Mouse (Mus musculus): ENCODE results near the gene Slf2. TPM values are rescaled to one million over a fixed set of nuclear protein-coding genes. Genes with fewer than 3 reads are reported as not detected.

Gene Slf2
- polyA plus RNA-seq, 1 experiment from 2014 or later: 7.5 TPM

- peak; percentile 82 for DNase-seq
- WGBS (ENCODE audit: insufficient replicate concordance): 21% methylated on average over 8 of the region's 8 CpGs
- peak; percentile 60 for ATAC-seq
Measured at GRCm38 (mm10) chr19:45030111-45030510, 99.2 kb downstream of the Slf2 start.

GRCm38 (mm10) chr19:45030746-45031693, 100.1 kb downstream of the Slf2 start:
- no peak overlapping the region for H3K27ac ChIP-seq (ENCODE audit: low read depth)
- peak; percentile 75 for DNase-seq
- TF ChIP-seq CTCF (IDR thresholded peaks at IDR 0.05; ENCODE audit: low read depth) (peak; percentile 92), EP300 (IDR thresholded peaks at IDR 0.05; ENCODE audit: low read depth) (no peak)
- peak overlapping the region; percentile 9; the same call in 1 of the 2 replicates for H3K4me3 ChIP-seq (ENCODE audit: low read depth, low read length)
- H3K9me3 ChIP-seq (ENCODE audit: low read length): no peaks in the 10 kb centered on the region
- peaks cover 6% of the 10 kb centered on the region; the same call in 1 of the 2 replicates for H3K4me1 ChIP-seq (ENCODE audit: insufficient read depth)
- WGBS (ENCODE audit: insufficient replicate concordance): 41% methylated on average over 20 of the region's 20 CpGs
- peak; percentile 18; the same call in 1 of the 2 replicates for ATAC-seq
- H3K4me2 ChIP-seq (ENCODE audit: low read depth, low read length): peak overlapping the region; percentile 62
- no peaks in the 10 kb centered on the region for H3K27me3 ChIP-seq (ENCODE audit: insufficient read depth, low read length)
- no peaks in the 10 kb centered on the region for H3K36me3 ChIP-seq (replicated peaks; ENCODE audit: insufficient read depth, low read length)
- no peak overlapping the region for H3K9ac ChIP-seq (replicated peaks)

More at GRCm38 (mm10) chr19:45030111-45030510, 99.2 kb downstream of the Slf2 start:
- H3K9ac ChIP-seq (replicated peaks): no peak overlapping the region
- peak; percentile 93 for TF ChIP-seq CTCF (IDR thresholded peaks at IDR 0.05; ENCODE audit: low read depth)
- TF ChIP-seq EP300 (IDR thresholded peaks at IDR 0.05; ENCODE audit: low read depth): no peak
- no peak overlapping the region for H3K4me3 ChIP-seq (ENCODE audit: low read depth, low read length)
- H3K4me1 ChIP-seq (ENCODE audit: insufficient read depth): peaks cover 6% of the 10 kb centered on the region; the same call in 1 of the 2 replicates
- H3K9me3 ChIP-seq (ENCODE audit: low read length): no peaks in the 10 kb centered on the region
- H3K4me2 ChIP-seq (ENCODE audit: low read depth, low read length): peak overlapping the region; percentile 62; the same call in 1 of the 2 replicates
- H3K27me3 ChIP-seq (ENCODE audit: insufficient read depth, low read length): no peaks in the 10 kb centered on the region
- H3K36me3 ChIP-seq (replicated peaks; ENCODE audit: insufficient read depth, low read length): 0 out of 2 replicates have a peak, but pooled peaks cover 5% of the 10 kb centered on the region
- H3K27ac ChIP-seq (ENCODE audit: low read depth): no peak overlapping the region

- Histone ChIP-seq H3K4me1 (ENCODE audit: insufficient read depth) (peaks cover 6% of the 10 kb centered on the region; the same call in 1 of the 2 replicates), H3K36me3 (replicated peaks; ENCODE audit: insufficient read depth, low read length) (no peaks in the 10 kb centered on the region), H3K27me3 (ENCODE audit: insufficient read depth, low read length) (no peaks in the 10 kb centered on the region), H3K4me2 (ENCODE audit: low read depth, low read length) (no peak overlapping the region), H3K9me3 (ENCODE audit: low read length) (no peaks in the 10 kb centered on the region), H3K9ac (replicated peaks) (no peak overlapping the region), H3K27ac (ENCODE audit: low read depth) (no peak overlapping the region), H3K4me3 (ENCODE audit: low read depth, low read length) (no peak overlapping the region)
- TF ChIP-seq EP300 (IDR thresholded peaks at IDR 0.05; ENCODE audit: low read depth): no peak
- TF ChIP-seq CTCF (IDR thresholded peaks at IDR 0.05; ENCODE audit: low read depth): peak; percentile 87
- ATAC-seq: peak; percentile 67
- DNase-seq: peak; percentile 82
- 23% methylated on average over 4 of the region's 4 CpGs for WGBS (ENCODE audit: insufficient replicate concordance)
Measured at GRCm38 (mm10) chr19:45031780-45032179, 100.8 kb downstream of the Slf2 start.

Other genes with a start within 250 kb of the Slf2 start
- gene Pax2, start 175.1 kb upstream of the Slf2 start, polyA plus RNA-seq (2015; fragmentation: Nextera tagmentation; extraction: Ambion mirVana): not detected in 2 replicates
- 9.3 and 11.3 TPM in 2 replicates for gene Sema4g, start 58.0 kb downstream of the Slf2 start, polyA plus RNA-seq (2015; fragmentation: Nextera tagmentation; extraction: Ambion mirVana)
- gene Twnk, start 74.5 kb downstream of the Slf2 start, polyA plus RNA-seq (2015; fragmentation: Nextera tagmentation; extraction: Ambion mirVana): 9.9 and 10.6 TPM in 2 replicates
- 43.6 and 43.8 TPM in 2 replicates for gene Mrpl43, start 75.3 kb downstream of the Slf2 start, polyA plus RNA-seq (2015; fragmentation: Nextera tagmentation; extraction: Ambion mirVana)
- 5.7 and 7.2 TPM in 2 replicates for gene Lzts2, start 83.3 kb downstream of the Slf2 start, polyA plus RNA-seq (2015; fragmentation: Nextera tagmentation; extraction: Ambion mirVana)
- gene Pdzd7, start 114.6 kb downstream of the Slf2 start, polyA plus RNA-seq (2015; fragmentation: Nextera tagmentation; extraction: Ambion mirVana): not detected in 2 replicates
- 2.5 and 2.8 TPM in 2 replicates for gene Sfxn3, start 116.4 kb downstream of the Slf2 start, polyA plus RNA-seq (2015; fragmentation: Nextera tagmentation; extraction: Ambion mirVana)
- gene Kazald1, start 144.1 kb downstream of the Slf2 start, polyA plus RNA-seq (2015; fragmentation: Nextera tagmentation; extraction: Ambion mirVana): 0.30 and 0.38 TPM in 2 replicates
- not detected in 2 replicates for gene Tlx1, start 219.5 kb downstream of the Slf2 start, polyA plus RNA-seq (2015; fragmentation: Nextera tagmentation; extraction: Ambion mirVana)